Mouse (Mus musculus) lung, embryonic 14.5 days (tissue): Measurements from ENCODE around the gene Kcnk18. TPM values are rescaled to one million over a fixed set of nuclear protein-coding genes. Genes with fewer than 3 reads are reported as not detected.

ENCODE experiments used
- ATAC-seq: fragments of 200-750 bp; cut with Nextera tagmentation; 2 replicates; pipeline ENCODE4 v1.8.0; 2017; ENCODE audit warnings: mild to moderate bottlenecking, moderate TSS enrichment, moderate library complexity; ENCODE audit not compliant: insufficient read depth
- DNase-seq: peaks from one replicate; pipeline ENCODE4 v3.0.0-alpha.2; 2015
- H3K27ac ChIP-seq: fragments of 300-500 bp; sonication (generic); 2 replicates; pipeline ENCODE4 v1.5.1; 2014; ENCODE audit warnings: low read depth, mild to moderate bottlenecking, moderate library complexity
- H3K27me3 ChIP-seq: fragments of 300-500 bp; sonication (generic); 2 replicates; pipeline ENCODE4 v1.6.1; 2014; ENCODE audit warnings: low read length, control low read depth; ENCODE audit not compliant: insufficient read depth
- H3K36me3 ChIP-seq: fragments of 300-500 bp; sonication (generic); 2 replicates; pipeline ENCODE4 v1.6.1; 2014; ENCODE audit warnings: control low read depth; ENCODE audit not compliant: insufficient read depth
- H3K4me1 ChIP-seq: fragments of 300-500 bp; sonication (generic); 2 replicates; pipeline ENCODE4 v1.6.1; 2014; ENCODE audit warnings: antibody characterized with exemption, control low read depth; ENCODE audit not compliant: insufficient read depth
- H3K4me2 ChIP-seq: fragments of 300-500 bp; sonication (generic); 2 replicates; pipeline ENCODE4 v1.6.1; 2014; ENCODE audit warnings: mild to moderate bottlenecking
- H3K4me3 ChIP-seq: fragments of 300-500 bp; sonication (generic); 2 replicates; pipeline ENCODE4 v1.5.1; 2014; ENCODE audit warnings: low read depth, low read length
- H3K9ac ChIP-seq: fragments of 300-500 bp; sonication (generic); 2 replicates; pipeline ENCODE4 v1.6.1; 2014
- H3K9me3 ChIP-seq: fragments of 300-500 bp; sonication (generic); 2 replicates; pipeline ENCODE4 v1.6.1; 2016; ENCODE audit warnings: low read depth, low read length, control low read depth
- CTCF ChIP-seq: IDR thresholded peaks from 2 replicates; pipeline ENCODE4 v1.5.1; 2016; ENCODE audit warnings: antibody characterized with exemption, low read depth
- WGBS: fragments of 180-500 bp; shearing (Covaris S2); extraction: QIAGEN DNeasy Blood & Tissue Kit; methylation state at CpG from one replicate; pipeline ENCODE4 v1.1.7; 2014; 5-methylcytosine and 5-hydroxymethylcytosine counted together
- polyA plus RNA-seq: library from polyadenylated mRNA; unstranded; fragments of >200 nt; fragmentation: Nextera tagmentation; extraction: Ambion mirVana; gene quantifications from 2 replicates; pipeline ENCODE4 v1.2.1, GENCODE M21; 2014

Kcnk18 gene
- polyA plus RNA-seq, 1 experiment from 2014 or later = not detected

GRCm38 (mm10) chr19:59221131-59221530 is 2.1 kb downstream of the Kcnk18 start:
- no peak overlapping the region for H3K4me2 ChIP-seq
- no peak overlapping the region for H3K27ac ChIP-seq
- ATAC-seq (no peak), DNase-seq (no peak)
- no peaks in the 10 kb centered on the region for H3K36me3 ChIP-seq
- H3K4me3 ChIP-seq = no peak overlapping the region
- H3K27me3 ChIP-seq = no peaks in the 10 kb centered on the region
- TF ChIP-seq CTCF = no peak
- 47% methylated on average over 3 of the region's 3 CpGs for WGBS
- H3K4me1 ChIP-seq = no peaks in the 10 kb centered on the region
- no peaks in the 10 kb centered on the region for H3K9me3 ChIP-seq
- no peak overlapping the region for H3K9ac ChIP-seq

DNA sequence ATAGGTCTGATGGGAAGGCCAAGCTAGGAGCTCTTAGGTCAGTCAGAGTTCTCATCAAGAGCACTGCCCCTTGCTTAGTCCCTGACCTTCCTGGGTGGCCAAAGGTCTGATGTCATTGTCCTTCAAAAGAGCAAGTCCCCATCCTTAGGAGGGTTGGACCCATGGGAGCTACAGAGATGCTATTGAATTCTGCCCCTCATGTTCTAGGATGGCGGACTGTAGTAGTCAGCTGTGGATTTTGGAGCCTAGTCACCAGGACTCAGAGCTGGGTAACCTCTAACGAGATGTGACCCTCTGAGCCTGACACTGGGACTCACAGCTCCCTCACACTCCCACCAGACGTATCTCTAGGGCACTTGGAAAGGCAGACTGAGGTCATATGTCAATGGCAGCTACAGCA is 9.4 kb downstream of the Kcnk18 start:
- Histone ChIP-seq H3K27ac (no peak overlapping the region), H3K9me3 (no peaks in the 10 kb centered on the region), H3K36me3 (no peaks in the 10 kb centered on the region), H3K4me2 (no peak overlapping the region), H3K27me3 (no peaks in the 10 kb centered on the region), H3K9ac (no peak overlapping the region), H3K4me1 (no peaks in the 10 kb centered on the region), H3K4me3 (no peak overlapping the region)
- ATAC-seq (no peak), DNase-seq (no peak)
- WGBS = 47% methylated on average over 3 of the region's 3 CpGs
- TF ChIP-seq CTCF = no peak

GRCm38 (mm10) chr19:59232786-59233185 is 13.8 kb downstream of the Kcnk18 start:
- ATAC-seq (no peak), DNase-seq (no peak)
- no peak overlapping the region for H3K4me2 ChIP-seq
- no peaks in the 10 kb centered on the region for H3K36me3 ChIP-seq
- WGBS = 67% methylated on average over 5 of the region's 5 CpGs
- no peak overlapping the region for H3K4me3 ChIP-seq
- H3K27me3 ChIP-seq = no peaks in the 10 kb centered on the region
- no peaks in the 10 kb centered on the region for H3K9me3 ChIP-seq
- no peak for TF ChIP-seq CTCF
- no peak overlapping the region for H3K27ac ChIP-seq
- no peaks in the 10 kb centered on the region for H3K4me1 ChIP-seq
- no peak overlapping the region for H3K9ac ChIP-seq

- H3K4me1 ChIP-seq = no peaks in the 10 kb centered on the region
- H3K9me3 ChIP-seq = no peaks in the 10 kb centered on the region
- TF ChIP-seq CTCF = no peak
- no peak for DNase-seq
- no peak for ATAC-seq
- 78% methylated on average over 18 of the region's 18 CpGs for WGBS
- H3K9ac ChIP-seq = no peak overlapping the region
- H3K36me3 ChIP-seq = no peaks in the 10 kb centered on the region
- H3K27me3 ChIP-seq = no peaks in the 10 kb centered on the region
- no peak overlapping the region for H3K4me3 ChIP-seq
- no peak overlapping the region for H3K27ac ChIP-seq
- H3K4me2 ChIP-seq = no peak overlapping the region
Observed at GRCm38 (mm10) chr19:59235001-59235400, 16.0 kb downstream of the Kcnk18 start.

DNA sequence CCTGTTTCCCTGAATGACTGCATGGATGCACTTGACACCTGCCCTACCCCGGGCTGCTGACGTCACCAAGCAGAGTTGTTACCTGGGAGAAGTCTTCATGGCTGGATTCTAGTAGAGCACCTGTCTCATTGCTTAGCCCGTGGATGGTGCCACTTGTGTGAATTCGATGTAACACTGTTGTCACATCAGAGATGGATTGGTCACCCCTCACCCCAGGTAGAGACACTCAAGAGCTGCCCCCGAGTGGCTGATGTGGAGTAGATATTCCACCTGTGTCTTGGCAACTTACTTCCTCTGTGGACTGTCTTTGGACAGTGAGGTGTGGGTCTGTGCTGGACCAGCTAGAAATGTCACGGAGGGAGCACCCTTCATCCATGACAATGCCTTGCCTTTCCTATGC is 17.0 kb downstream of the Kcnk18 start:
- no peak overlapping the region for H3K27ac ChIP-seq
- no peaks in the 10 kb centered on the region for H3K4me1 ChIP-seq
- 71% methylated on average over 6 of the region's 6 CpGs for WGBS
- no peak overlapping the region for H3K4me3 ChIP-seq
- H3K27me3 ChIP-seq = no peaks in the 10 kb centered on the region
- no peaks in the 10 kb centered on the region for H3K9me3 ChIP-seq
- no peak for TF ChIP-seq CTCF
- no peak overlapping the region for H3K9ac ChIP-seq
- no peak overlapping the region for H3K4me2 ChIP-seq
- ATAC-seq (no peak), DNase-seq (no peak)
- H3K36me3 ChIP-seq = no peaks in the 10 kb centered on the region

DNA sequence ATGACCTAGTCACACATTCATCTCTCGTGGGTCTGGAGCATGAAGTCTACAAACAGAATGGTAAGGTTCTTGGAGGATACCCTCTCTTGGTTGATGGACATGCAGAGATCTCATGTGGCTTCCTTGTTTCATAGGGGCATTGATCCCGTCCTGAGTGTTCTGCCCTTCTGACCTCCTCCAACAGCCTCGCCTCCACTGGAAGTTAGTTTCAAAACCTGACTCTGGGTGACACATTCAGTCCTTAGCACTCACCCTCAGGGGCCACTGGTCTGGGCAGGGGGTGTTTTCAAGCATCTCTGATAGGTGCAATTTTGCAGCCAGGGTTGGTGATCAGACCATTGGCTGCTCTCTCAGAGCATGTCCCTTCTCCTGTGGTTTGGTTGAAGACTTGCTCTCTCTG is 19.6 kb downstream of the Kcnk18 start:
- Histone ChIP-seq H3K4me3 (no peak overlapping the region), H3K27me3 (no peaks in the 10 kb centered on the region), H3K36me3 (no peaks in the 10 kb centered on the region), H3K4me2 (no peak overlapping the region), H3K9me3 (no peaks in the 10 kb centered on the region), H3K4me1 (no peaks in the 10 kb centered on the region), H3K27ac (no peak overlapping the region), H3K9ac (no peak overlapping the region)
- DNase-seq (no peak), ATAC-seq (no peak)
- TF ChIP-seq CTCF = no peak
- WGBS = 56% methylated on average over 3 of the region's 3 CpGs

- no peaks in the 10 kb centered on the region for H3K9me3 ChIP-seq
- 17% methylated on average over 17 of the region's 17 CpGs for whole genome bisulfite sequencing
- peak; percentile 100 for TF ChIP-seq CTCF
- H3K4me2 ChIP-seq = no peak overlapping the region
- no peaks in the 10 kb centered on the region for H3K4me1 ChIP-seq
- no peak overlapping the region for H3K9ac ChIP-seq
- H3K27ac ChIP-seq = no peak overlapping the region
- H3K4me3 ChIP-seq = no peak overlapping the region
- DNase-seq = peak; percentile 90
- no peaks in the 10 kb centered on the region for H3K27me3 ChIP-seq
- H3K36me3 ChIP-seq = no peaks in the 10 kb centered on the region
- ATAC-seq = peak; percentile 69
Observed at GRCm38 (mm10) chr19:59239124-59239817, 20.3 kb downstream of the Kcnk18 start.

- H3K36me3 ChIP-seq = no peaks in the 10 kb centered on the region
- ATAC-seq (no peak), DNase-seq (no peak)
- H3K27me3 ChIP-seq = no peaks in the 10 kb centered on the region
- H3K9ac ChIP-seq = no peak overlapping the region
- TF ChIP-seq CTCF = no peak
- H3K9me3 ChIP-seq = no peaks in the 10 kb centered on the region
- no peak overlapping the region for H3K27ac ChIP-seq
- no peaks in the 10 kb centered on the region for H3K4me1 ChIP-seq
- H3K4me3 ChIP-seq = no peak overlapping the region
- no peak overlapping the region for H3K4me2 ChIP-seq
- 79% methylated on average over 4 of the region's 4 CpGs for WGBS
Observed at GRCm38 (mm10) chr19:59241987-59242386, 23.0 kb downstream of the Kcnk18 start.
